17 mouse cellular contexts compared by ENCODE assay signal in genomic region chr19:18846336-18846735, GRCm38 (mm10).
"Had no signal": no experiment of that assay in that cellular context is flagged by ENCODE, and none has a peak within 500 bp of the region (broad histone marks: within the 10 kb centered on the region; RNA-seq: fewer than 3 reads in every experiment).

No protein-coding gene starts in this region.

- H3K9me3 ChIP-seq: liver, embryonic 15.5 days; lung, embryonic 15.5 days; midbrain, embryonic 13.5 days; midbrain, embryonic 15.5 days; neural tube, embryonic 12.5 days had no signal

- H3K4me3 ChIP-seq: liver, embryonic 15.5 days; lung, embryonic 15.5 days; megakaryocyte, embryonic 14.5 days; midbrain, embryonic 13.5 days; midbrain, embryonic 15.5 days; neural tube, embryonic 12.5 days had no signal

- H3K27ac ChIP-seq: liver, embryonic 15.5 days; lung, embryonic 15.5 days; macrophage; midbrain, embryonic 13.5 days; midbrain, embryonic 15.5 days; neural tube, embryonic 12.5 days had no signal

- H3K4me1 ChIP-seq: liver, embryonic 15.5 days; lung, embryonic 15.5 days; midbrain, embryonic 13.5 days; midbrain, embryonic 15.5 days; neural tube, embryonic 12.5 days had no signal

- DNase-seq: liver, postnatal 0 days; lung, adult 2 months; lung, postnatal 14 days; lung, postnatal 36 days; right cerebral cortex, postnatal 14 days; thymus, adult 18-20 months; thymus, postnatal 14 days; thymus, postnatal 36 days had no signal

- H3K36me3 ChIP-seq: liver, embryonic 15.5 days; lung, embryonic 15.5 days; midbrain, embryonic 13.5 days; midbrain, embryonic 15.5 days; neural tube, embryonic 12.5 days had no signal

- H3K27me3 ChIP-seq: liver, embryonic 15.5 days; lung, embryonic 15.5 days; megakaryocyte, embryonic 14.5 days; midbrain, embryonic 13.5 days; midbrain, embryonic 15.5 days; neural tube, embryonic 12.5 days had no signal

- H3K4me2 ChIP-seq: liver, embryonic 15.5 days; lung, embryonic 15.5 days; midbrain, embryonic 11.5 days; midbrain, embryonic 13.5 days; midbrain, embryonic 15.5 days; neural tube, embryonic 12.5 days had no signal

- H3K9ac ChIP-seq: liver, embryonic 15.5 days; liver, postnatal 0 days; lung, embryonic 15.5 days; midbrain, embryonic 13.5 days; midbrain, embryonic 15.5 days; neural tube, embryonic 12.5 days had no signal

- ATAC-seq: liver, postnatal 0 days; lung, postnatal 0 days; midbrain, embryonic 13.5 days; midbrain, embryonic 15.5 days had no signal
